Mouse (Mus musculus) lung, adult 2 months (tissue): Measurements from ENCODE around the gene Gm19426. TPM values are rescaled to one million over a fixed set of nuclear protein-coding genes. Genes with fewer than 3 reads are reported as not detected.

Source experiments
- DNase-seq: peaks from one replicate; pipeline ENCODE4 v3.0.0; 2022
- H3K4me1 ChIP-seq: fragments of 200-500 bp; 2 replicates; pipeline ENCODE4 v1.6.1; 2011; ENCODE audit warnings: low read length; ENCODE audit not compliant: control insufficient read depth, insufficient read depth
- H3K4me3 ChIP-seq: fragments of 200-500 bp; replicated peaks from 2 replicates; pipeline ENCODE3; 2011; ENCODE audit warnings: low read depth, mild to moderate bottlenecking, control low read depth, low read length; ENCODE audit errors: extremely low read depth
- CTCF ChIP-seq: fragments of 200-500 bp; IDR thresholded peaks from 2 replicates; pipeline ENCODE4 v1.5.1; 2011; ENCODE audit warnings: mild to moderate bottlenecking, low read length, control low read depth; ENCODE audit not compliant: insufficient read depth
- POLR2A ChIP-seq: fragments of 200-500 bp; IDR thresholded peaks from 2 replicates; pipeline ENCODE4 v1.6.1; 2011; ENCODE audit warnings: low read depth, mild to moderate bottlenecking, control low read depth, low read length, borderline replicate concordance; ENCODE audit errors: extremely low read depth
- WGBS: fragments of 180-500 bp; shearing (Covaris S2); methylation state at CpG from one replicate; pipeline ENCODE4 v1.1.7; 2018; 5-methylcytosine and 5-hydroxymethylcytosine counted together
- polyA plus RNA-seq: library from polyadenylated mRNA; depleted of rRNA; stranded (reverse); fragments of >200 nt; gene quantifications from 2 replicates; pipeline ENCODE4 v1.2.3, GENCODE M21; 2012

Gene Gm19426
- polyA plus RNA-seq, 1 experiment = 4.1 TPM

- 0% methylated on average over 2 of the region's 2 CpGs for WGBS
- TF ChIP-seq CTCF = peak; percentile 44; the same call in 1 of the 2 replicates
- no peak for TF ChIP-seq POLR2A
- Histone ChIP-seq H3K4me3 (no peak overlapping the region), H3K4me1 (no peaks in the 10 kb centered on the region)
- DNase-seq = no peak
These were observed 15.2 kb upstream of the Gm19426 start for GRCm38 (mm10) chr2:84758542-84759127.

- no peak for DNase-seq
- TF ChIP-seq CTCF (no peak), POLR2A (no peak)
- Histone ChIP-seq H3K4me1 (no peaks in the 10 kb centered on the region), H3K4me3 (no peak overlapping the region)
- 56% methylated on average over 7 of the region's 7 CpGs for WGBS
These were observed 13.7 kb upstream of the Gm19426 start for GRCm38 (mm10) chr2:84757026-84757682.

GRCm38 (mm10) chr2:84756245-84756644 lies 12.8 kb upstream of the Gm19426 start:
- no peak for DNase-seq
- no peaks in the 10 kb centered on the region for H3K4me1 ChIP-seq
- no peak for TF ChIP-seq CTCF
- TF ChIP-seq POLR2A = no peak
- no peak overlapping the region for H3K4me3 ChIP-seq
- 70% methylated on average over 5 of the region's 5 CpGs for WGBS

- Histone ChIP-seq H3K4me1 (no peaks in the 10 kb centered on the region), H3K4me3 (no peak overlapping the region)
- 48% methylated on average over 6 of the region's 6 CpGs for WGBS
- no peak for DNase-seq
- TF ChIP-seq CTCF (no peak), POLR2A (no peak)
These were observed 6.7 kb upstream of the Gm19426 start for GRCm38 (mm10) chr2:84750115-84750514.

GRCm38 (mm10) chr2:84744126-84744525 lies 671 bp upstream of the Gm19426 start:
- no peak for TF ChIP-seq CTCF
- TF ChIP-seq POLR2A = no peak
- H3K4me1 ChIP-seq = peaks cover 4% of the 10 kb centered on the region; the same call in 1 of the 2 replicates
- WGBS = 9% methylated on average over 10 of the region's 10 CpGs
- no peak for DNase-seq
- peak overlapping the region; percentile 48 for H3K4me3 ChIP-seq

GRCm38 (mm10) chr2:84742451-84743283 lies 788 bp downstream of the Gm19426 start:
- no peak for DNase-seq
- 5% methylated on average over 26 of the region's 26 CpGs for WGBS
- H3K4me3 ChIP-seq = peak overlapping the region; percentile 48
- TF ChIP-seq CTCF (no peak), POLR2A (no peak)
- H3K4me1 ChIP-seq = peaks cover 4% of the 10 kb centered on the region; the same call in 1 of the 2 replicates

GRCm38 (mm10) chr2:84741841-84742450 lies 1.5 kb downstream of the Gm19426 start:
- H3K4me1 ChIP-seq = peaks cover 4% of the 10 kb centered on the region; the same call in 1 of the 2 replicates
- TF ChIP-seq CTCF (no peak), POLR2A (peak; percentile 18; the same call in 1 of the 2 replicates)
- WGBS = 18% methylated on average over 5 of the region's 5 CpGs
- H3K4me3 ChIP-seq = peak overlapping the region; percentile 48
- no peak for DNase-seq

- WGBS = 61% methylated on average over 15 of the region's 15 CpGs
These were observed 2.7 kb downstream of the Gm19426 start for GRCm38 (mm10) chr2:84740608-84741333.

More at GRCm38 (mm10) chr2:84740608-84741333, 2.7 kb downstream of the Gm19426 start:
- TF ChIP-seq POLR2A = no peak
- Histone ChIP-seq H3K4me3 (no peak overlapping the region), H3K4me1 (peaks cover 4% of the 10 kb centered on the region; the same call in 1 of the 2 replicates)
- no peak for DNase-seq
